Mouse (Mus musculus): ENCODE results near the gene Gm11037.

- TF ChIP-seq POLR2A (IDR thresholded peaks at IDR 0.05; ENCODE audit: insufficient read depth, low read depth, low read length) (no peak), CTCF (IDR thresholded peaks at IDR 0.05; ENCODE audit: insufficient read depth, low read depth, low read length) (no peak)
Measured at GRCm38 (mm10) chr2:131179246-131179886, 46.1 kb downstream of the Gm11037 start.

Data from olfactory bulb, adult 2 months (tissue).